Mouse (Mus musculus) hindbrain, embryonic 11.5 days (tissue): Measurements from ENCODE around the gene Gm813. TPM values are rescaled to one million over a fixed set of nuclear protein-coding genes. Genes with fewer than 3 reads are reported as not detected.
"Not testable (repeated sequence)": the region's sequence is repeated elsewhere in the genome, so short reads cannot be mapped to it uniquely, and the experiment has no call there.

ENCODE experiments used
- ATAC-seq: fragments of 200-750 bp; cut with Nextera tagmentation; 2 replicates; pipeline ENCODE4 v1.8.0; 2017; ENCODE audit warnings: mild to moderate bottlenecking, moderate TSS enrichment, moderate library complexity; ENCODE audit not compliant: low FRiP score
- DNase-seq: peaks from one replicate; pipeline ENCODE4 v3.0.0-alpha.2; 2015; ENCODE audit warnings: low spot score
- H3K27ac ChIP-seq: fragments of 300-500 bp; sonication (generic); 2 replicates; pipeline ENCODE4 v1.5.1; 2014; ENCODE audit warnings: mild to moderate bottlenecking, low read depth, low read length
- H3K27me3 ChIP-seq: fragments of 300-500 bp; sonication (generic); 2 replicates; pipeline ENCODE4 v1.6.1; 2014; ENCODE audit warnings: mild to moderate bottlenecking, low read length, moderate library complexity, mixed read lengths; ENCODE audit not compliant: control insufficient read depth, insufficient read depth
- H3K36me3 ChIP-seq: fragments of 300-500 bp; sonication (generic); 2 replicates; pipeline ENCODE4 v1.6.1; 2014; ENCODE audit warnings: mild to moderate bottlenecking, low read length, moderate library complexity, mixed read lengths; ENCODE audit not compliant: control insufficient read depth, insufficient read depth
- H3K4me1 ChIP-seq: fragments of 300-500 bp; sonication (generic); replicated peaks from 2 replicates; pipeline ENCODE4 v1.6.1; 2014; ENCODE audit warnings: low read length, mixed read lengths; ENCODE audit not compliant: control insufficient read depth, insufficient read depth
- H3K4me2 ChIP-seq: fragments of 300-500 bp; sonication (generic); replicated peaks from 2 replicates; pipeline ENCODE4 v1.6.1; 2014; ENCODE audit warnings: mild to moderate bottlenecking, low read depth, low read length
- H3K4me3 ChIP-seq: fragments of 300-500 bp; sonication (generic); 2 replicates; pipeline ENCODE4 v1.5.1; 2014; ENCODE audit warnings: low read depth, low read length
- H3K9ac ChIP-seq: fragments of 300-500 bp; sonication (generic); 2 replicates; pipeline ENCODE4 v1.6.1; 2014; ENCODE audit warnings: low read depth, low read length
- H3K9me3 ChIP-seq: fragments of 300-500 bp; sonication (generic); 2 replicates; pipeline ENCODE4 v1.6.1; 2016; ENCODE audit warnings: low read length; ENCODE audit not compliant: control insufficient read depth
- WGBS: fragments of 180-500 bp; shearing (Covaris S2); extraction: QIAGEN DNeasy Blood & Tissue Kit; methylation state at CpG from one replicate; pipeline ENCODE4 v1.1.7; 2014; 5-methylcytosine and 5-hydroxymethylcytosine counted together
- polyA plus RNA-seq: library from polyadenylated mRNA; unstranded; fragments of >200 nt; fragmentation: Nextera tagmentation; extraction: Ambion mirVana; gene quantifications from 2 replicates; pipeline ENCODE4 v1.2.1, GENCODE M21; 2014

Gene Gm813
- not detected in 2 replicates for polyA plus RNA-seq

DNA sequence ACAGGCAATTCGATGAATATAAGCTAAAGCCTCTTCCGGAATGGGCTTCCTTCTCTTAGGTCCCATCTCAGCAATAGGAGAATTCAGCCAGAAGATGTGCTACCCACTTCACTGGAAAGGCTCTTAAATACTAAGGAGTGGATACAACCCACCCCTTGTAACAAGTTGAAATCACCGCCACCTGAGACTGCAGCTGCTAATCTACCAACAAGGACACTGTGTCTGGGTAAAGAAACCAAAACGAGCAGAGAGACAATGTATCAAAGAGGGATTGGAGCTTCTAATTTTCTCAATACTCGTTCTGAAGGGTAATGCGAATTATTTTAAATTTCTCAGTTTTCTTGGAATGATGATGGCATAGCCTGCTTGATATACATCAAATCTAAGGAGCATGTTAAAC lies at the start of gene Gm813:
TSS of gene Gm813 (minus strand) at position 101 of the 400 bp plus-strand sequence.
- H3K4me1 ChIP-seq = no peaks in the 10 kb centered on the region
- no peak for DNase-seq
- no peak for ATAC-seq
- H3K36me3 ChIP-seq = no peaks in the 10 kb centered on the region
- H3K27ac ChIP-seq = no peak within 1 kb of the TSS
- no peak within 1 kb of the TSS for H3K4me2 ChIP-seq
- whole genome bisulfite sequencing = 89% methylated on average over 6 of the region's 6 CpGs
- H3K27me3 ChIP-seq = no peaks in the 10 kb centered on the region
- no peak within 1 kb of the TSS for H3K4me3 ChIP-seq
- no peaks in the 10 kb centered on the region for H3K9me3 ChIP-seq
- H3K9ac ChIP-seq = no peak within 1 kb of the TSS

DNA sequence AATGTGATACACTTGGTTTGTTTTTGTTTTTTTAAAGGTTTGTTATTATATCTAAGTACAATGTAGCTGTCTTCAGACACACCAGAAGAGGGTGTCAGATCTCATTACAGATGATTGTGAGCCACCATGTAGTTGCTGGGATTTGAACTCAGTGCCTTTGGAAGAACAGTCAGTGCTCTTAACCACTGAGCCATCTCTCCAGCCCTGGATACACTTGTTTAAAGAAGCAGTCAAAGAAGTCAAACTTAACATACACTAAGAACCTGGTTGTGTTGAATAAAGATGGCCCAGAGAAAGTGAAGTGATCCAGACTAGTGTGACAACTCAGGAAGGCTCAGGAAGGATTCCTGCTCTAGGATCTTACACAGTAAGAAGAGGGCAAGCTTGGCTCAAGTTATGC lies 48.4 kb upstream of the Gm813 start:
- not testable (repeated sequence) for H3K9me3 ChIP-seq, DNase-seq, H3K4me1 ChIP-seq, H3K36me3 ChIP-seq, H3K27me3 ChIP-seq, H3K4me3 ChIP-seq, ATAC-seq, H3K4me2 ChIP-seq, H3K9ac ChIP-seq, H3K27ac ChIP-seq

DNA sequence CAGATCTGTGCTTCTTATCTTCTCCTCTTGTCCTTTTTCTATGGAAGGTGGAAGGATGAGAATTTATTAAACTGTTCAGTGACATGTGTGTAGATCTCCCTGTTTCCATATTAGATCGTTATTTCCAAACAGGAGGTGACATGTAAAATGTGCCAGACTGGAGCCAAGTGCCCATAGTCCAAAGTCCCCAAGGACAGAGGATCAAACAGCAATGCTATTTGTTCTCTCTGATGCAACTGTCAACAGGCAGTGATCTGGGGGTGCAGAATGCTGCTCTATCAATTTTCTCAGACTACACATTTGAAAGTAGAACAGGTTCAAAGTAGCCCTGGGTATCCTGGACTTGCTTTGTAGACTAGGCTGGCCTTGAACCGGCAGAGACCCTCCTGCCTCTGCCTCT lies 47.0 kb upstream of the Gm813 start:
- Histone ChIP-seq H3K4me2 (no peak overlapping the region), H3K27ac (no peak overlapping the region), H3K27me3 (no peaks in the 10 kb centered on the region), H3K9me3 (no peaks in the 10 kb centered on the region), H3K36me3 (no peaks in the 10 kb centered on the region), H3K4me3 (no peak overlapping the region), H3K4me1 (no peaks in the 10 kb centered on the region), H3K9ac (no peak overlapping the region)
- DNase-seq (no peak), ATAC-seq (no peak)
- WGBS = 92% methylated on average over 2 of the region's 2 CpGs

DNA sequence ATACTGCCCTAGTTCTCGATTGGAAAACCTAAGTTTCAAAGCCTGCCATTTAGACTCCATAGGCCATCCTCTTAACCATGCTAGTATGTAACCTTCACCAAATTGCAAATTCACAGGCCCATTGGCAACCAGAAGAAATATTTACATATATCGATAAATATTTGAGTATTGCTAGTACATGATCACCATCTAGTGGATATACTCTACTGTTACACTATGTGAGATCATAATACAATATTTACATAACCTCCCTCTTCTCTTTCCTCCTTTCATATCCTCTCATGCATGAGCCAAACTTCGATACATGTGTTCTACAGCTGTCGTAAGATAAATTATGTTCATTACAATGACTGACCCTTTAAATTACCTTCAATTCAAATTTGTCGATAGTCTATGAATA lies 46.2 kb upstream of the Gm813 start:
- ATAC-seq = peak; percentile 54; the same call in 1 of the 2 replicates
- Histone ChIP-seq H3K9ac (no peak overlapping the region), H3K9me3 (no peaks in the 10 kb centered on the region), H3K4me3 (no peak overlapping the region), H3K27ac (no peak overlapping the region), H3K4me2 (no peak overlapping the region), H3K4me1 (no peaks in the 10 kb centered on the region), H3K36me3 (no peaks in the 10 kb centered on the region), H3K27me3 (no peaks in the 10 kb centered on the region)
- 75% methylated on average over 5 of the region's 5 CpGs for WGBS
- no peak for DNase-seq

DNA sequence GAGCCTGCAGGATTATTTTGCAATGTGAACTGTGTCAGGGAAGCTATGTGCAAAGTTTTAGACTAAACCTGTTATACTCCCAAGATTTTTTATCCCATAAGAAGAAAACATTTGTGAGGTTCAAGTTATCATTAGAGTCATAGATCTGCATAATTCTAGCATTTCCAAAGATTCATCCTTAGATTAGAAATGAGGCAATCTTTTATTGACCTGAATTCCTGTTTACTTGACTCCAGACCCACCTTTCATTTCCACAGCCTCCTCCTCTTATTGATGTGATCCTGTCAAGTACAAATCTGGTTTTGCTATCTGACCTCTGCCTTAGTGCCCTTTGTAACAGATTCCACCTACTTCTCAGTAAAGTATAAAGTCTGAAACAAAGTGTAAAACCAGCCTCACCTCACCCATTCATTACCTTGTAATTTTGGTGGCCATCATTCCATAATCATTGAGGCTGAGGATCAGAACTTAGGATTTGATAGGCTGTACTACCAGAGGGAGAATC lies 45.6 kb upstream of the Gm813 start:
- ATAC-seq (no peak), DNase-seq (no peak)
- Histone ChIP-seq H3K4me3 (no peak overlapping the region), H3K4me1 (no peaks in the 10 kb centered on the region), H3K27ac (no peak overlapping the region), H3K27me3 (no peaks in the 10 kb centered on the region), H3K9ac (no peak overlapping the region), H3K9me3 (no peaks in the 10 kb centered on the region), H3K36me3 (no peaks in the 10 kb centered on the region), H3K4me2 (no peak overlapping the region)

DNA sequence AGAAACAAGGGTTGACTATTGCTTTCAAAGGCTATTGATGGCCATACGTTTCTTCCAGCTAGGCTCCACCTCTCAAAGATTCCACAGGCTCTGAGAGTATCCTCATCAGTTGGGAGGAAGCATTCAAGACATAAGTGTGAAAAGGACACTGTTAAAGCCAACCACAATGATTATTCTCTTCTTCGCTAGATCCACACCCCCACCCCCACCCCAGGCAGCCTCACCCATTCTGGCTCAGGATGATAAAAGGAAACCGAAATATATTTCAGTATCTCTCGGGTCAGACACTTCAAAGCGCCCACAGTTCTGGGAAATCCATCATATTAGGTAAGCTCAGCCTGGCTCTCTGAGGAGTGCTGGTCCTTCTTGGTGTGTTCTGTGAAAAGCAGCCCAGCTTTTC lies 45.0 kb upstream of the Gm813 start:
- 80% methylated on average over 5 of the region's 5 CpGs for WGBS
- Histone ChIP-seq H3K9me3 (no peaks in the 10 kb centered on the region), H3K36me3 (no peaks in the 10 kb centered on the region), H3K9ac (no peak overlapping the region), H3K4me2 (no peak overlapping the region), H3K27me3 (no peaks in the 10 kb centered on the region), H3K27ac (no peak overlapping the region), H3K4me3 (no peak overlapping the region), H3K4me1 (no peaks in the 10 kb centered on the region)
- ATAC-seq = no peak
- DNase-seq = no peak

DNA sequence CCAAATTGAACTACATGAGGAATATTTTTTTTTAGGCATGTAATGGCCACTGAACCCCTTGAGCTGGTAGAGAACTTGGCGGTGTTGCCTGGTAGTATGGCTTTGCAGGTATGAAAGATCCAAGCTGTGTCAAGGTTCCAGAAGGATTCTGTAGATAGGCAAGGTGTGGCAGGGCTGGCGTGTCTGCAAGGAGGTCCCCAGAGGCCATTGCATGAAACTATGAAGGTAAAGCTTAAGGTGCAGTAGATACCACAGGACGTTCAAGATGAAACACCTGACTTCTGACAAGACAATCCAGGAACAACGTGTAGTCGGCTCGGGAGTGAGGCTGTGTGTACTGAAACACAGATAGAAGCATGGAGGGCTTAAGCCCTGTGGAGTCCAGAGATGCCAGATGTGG lies 41.9 kb upstream of the Gm813 start:
- no peak overlapping the region for H3K4me3 ChIP-seq
- no peaks in the 10 kb centered on the region for H3K9me3 ChIP-seq
- no peak overlapping the region for H3K27ac ChIP-seq
- ATAC-seq (no peak), DNase-seq (no peak)
- no peaks in the 10 kb centered on the region for H3K27me3 ChIP-seq
- no peaks in the 10 kb centered on the region for H3K4me1 ChIP-seq
- WGBS = 89% methylated on average over 6 of the region's 6 CpGs
- no peak overlapping the region for H3K4me2 ChIP-seq
- no peak overlapping the region for H3K9ac ChIP-seq
- no peaks in the 10 kb centered on the region for H3K36me3 ChIP-seq

DNA sequence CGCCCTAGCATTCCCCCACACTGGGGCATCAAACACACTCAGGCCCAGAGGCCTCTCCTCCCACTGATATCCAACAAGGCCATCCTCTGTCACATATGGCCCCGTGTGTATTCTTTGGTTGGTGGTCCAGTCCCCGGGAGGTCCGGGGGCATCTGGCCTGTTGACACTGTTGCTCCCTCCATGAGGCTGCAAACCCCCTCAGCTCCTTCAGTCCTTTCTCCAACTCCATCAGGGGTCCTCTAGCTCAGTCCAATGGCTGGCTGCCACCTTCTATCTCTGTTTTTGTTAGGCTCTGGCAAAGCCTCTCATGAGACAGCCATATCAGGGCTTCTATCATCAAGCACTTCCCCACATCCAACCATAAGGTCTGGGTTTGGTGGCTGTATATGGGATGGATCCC lies 39.7 kb upstream of the Gm813 start:
- Histone ChIP-seq H3K4me3 (no peak overlapping the region), H3K36me3 (no peaks in the 10 kb centered on the region), H3K9ac (no peak overlapping the region), H3K4me1 (no peaks in the 10 kb centered on the region), H3K9me3 (no peaks in the 10 kb centered on the region), H3K27me3 (no peaks in the 10 kb centered on the region), H3K4me2 (no peak overlapping the region), H3K27ac (no peak overlapping the region)
- DNase-seq (no peak), ATAC-seq (no peak)
- 85% methylated on average over 4 of the region's 4 CpGs for WGBS

DNA sequence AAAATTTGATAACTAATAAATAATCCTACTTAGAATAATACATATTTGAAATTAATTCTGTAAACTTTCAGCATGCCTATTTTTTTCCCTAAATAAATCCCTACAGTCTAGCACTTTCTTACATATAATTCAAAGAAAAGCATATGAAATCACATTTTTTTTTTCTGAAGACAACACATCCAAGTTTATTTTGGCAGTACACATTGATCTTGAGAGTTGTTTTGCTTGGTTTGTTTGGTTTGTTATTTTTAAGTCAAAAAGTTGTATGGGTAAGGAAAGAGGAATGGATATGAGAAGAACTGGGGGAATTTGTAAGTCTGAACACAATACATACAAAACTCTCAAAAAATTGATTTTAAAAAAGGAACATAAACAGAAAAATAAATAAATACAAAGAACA lies 39.0 kb upstream of the Gm813 start:
- no peak overlapping the region for H3K9ac ChIP-seq
- no peak for ATAC-seq

More for the DNA sequence above, 39.0 kb upstream of the Gm813 start:
- no peak overlapping the region for H3K27ac ChIP-seq
- no peaks in the 10 kb centered on the region for H3K27me3 ChIP-seq
- H3K36me3 ChIP-seq = no peaks in the 10 kb centered on the region
- DNase-seq = no peak
- H3K4me2 ChIP-seq = no peak overlapping the region
- no peaks in the 10 kb centered on the region for H3K9me3 ChIP-seq
- no peak overlapping the region for H3K4me3 ChIP-seq
- H3K4me1 ChIP-seq = no peaks in the 10 kb centered on the region
